In the genomic region with DNA sequence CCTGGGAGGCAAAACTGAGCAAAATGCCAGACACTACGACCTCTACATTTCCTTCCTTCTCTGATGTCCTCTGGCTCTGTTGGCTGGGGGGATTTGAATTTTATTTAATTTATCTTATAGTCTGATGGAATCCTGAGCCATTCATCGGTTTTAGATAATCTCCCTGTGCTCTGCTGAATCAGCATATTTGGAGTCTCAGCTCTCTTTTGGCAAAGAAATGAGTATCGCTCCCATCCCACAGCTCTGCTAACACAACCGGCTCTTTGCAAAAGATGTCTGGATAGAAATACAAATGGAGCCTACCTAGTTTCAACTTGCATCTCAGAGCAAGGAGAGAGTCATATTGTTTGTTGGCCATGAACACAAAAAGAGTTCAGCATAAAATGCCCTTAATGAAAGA, we compare ENCODE assay signal across 19 mouse cellular contexts.
A peak's percentile ranks its signal among the peaks of the same experiment; 100 is the strongest.
DNase-seq lines count a peak whose midpoint lies in the region; ATAC-seq lines count a peak whose summit lies in the region.
"Had no signal": no experiment of that assay in that cellular context is flagged by ENCODE, and none has a peak within 500 bp of the region (broad histone marks: within the 10 kb centered on the region; RNA-seq: fewer than 3 reads in every experiment).

No protein-coding gene starts in this region.

- H3K9me3 ChIP-seq in midbrain, embryonic 13.5 days = no peaks in the 10 kb centered on the region
- H3K9me3 ChIP-seq in midbrain, embryonic 10.5 days (replicated peaks) = no peaks in the 10 kb centered on the region
- no peaks in the 10 kb centered on the region for H3K9me3 ChIP-seq in midbrain, embryonic 15.5 days
- H3K9me3 ChIP-seq: embryonic facial prominence, embryonic 15.5 days; forebrain, embryonic 10.5 days; heart, embryonic 12.5 days; hindbrain, embryonic 10.5 days; intestine, embryonic 15.5 days had no signal

- ATAC-seq in frontal cortex, adult (ENCODE audit: low TSS enrichment) = peak; percentile 57
- ATAC-seq in midbrain, embryonic 13.5 days = no peak
- peak; percentile 71 for ATAC-seq in midbrain, embryonic 15.5 days (replicated peaks)
- ATAC-seq in megakaryocyte-erythroid progenitor cell, adult 5-6 weeks (replicated peaks; ENCODE audit: low FRiP score, low TSS enrichment, poor library complexity, severe bottlenecking) = no peak
- ATAC-seq: CD4-positive, CD25-positive, alpha-beta regulatory T cell, adult 4 months; intestine, embryonic 15.5 days had no signal

- no peak overlapping the region for H3K4me2 ChIP-seq in midbrain, embryonic 13.5 days (replicated peaks)
- no peak overlapping the region for H3K4me2 ChIP-seq in midbrain, embryonic 15.5 days
- H3K4me2 ChIP-seq: embryonic facial prominence, embryonic 15.5 days; heart, embryonic 12.5 days; intestine, embryonic 15.5 days had no signal

- no peak for DNase-seq in frontal cortex, adult 2 months (ENCODE audit: extremely low spot score in 1 of 2, low spot score in 1 of 2)
- no peak for DNase-seq in midbrain, embryonic 10.5 days (ENCODE audit: low spot score)
- DNase-seq in cerebellum, adult 11 months = no peak
- DNase-seq: adrenal gland, adult 2 months; adrenal gland, postnatal 25 days; B cell, adult 2 months; embryo, embryonic 11 days; gastrocnemius, postnatal 14 days had no signal

- peaks cover 14% of the 10 kb centered on the region for H3K4me1 ChIP-seq in midbrain, embryonic 13.5 days (replicated peaks)
- H3K4me1 ChIP-seq in midbrain, embryonic 10.5 days = peaks cover 12% of the 10 kb centered on the region
- H3K4me1 ChIP-seq in midbrain, embryonic 15.5 days = peaks cover 11% of the 10 kb centered on the region
- H3K4me1 ChIP-seq: embryonic facial prominence, embryonic 15.5 days; heart, embryonic 12.5 days; hindbrain, embryonic 10.5 days; intestine, embryonic 15.5 days had no signal

- H3K36me3 ChIP-seq in midbrain, embryonic 13.5 days = no peaks in the 10 kb centered on the region
- H3K36me3 ChIP-seq in midbrain, embryonic 10.5 days = no peaks in the 10 kb centered on the region
- H3K36me3 ChIP-seq in midbrain, embryonic 15.5 days (replicated peaks) = no peaks in the 10 kb centered on the region
- H3K36me3 ChIP-seq: embryonic facial prominence, embryonic 15.5 days; forebrain, embryonic 10.5 days; heart, embryonic 12.5 days; hindbrain, embryonic 10.5 days; intestine, embryonic 15.5 days had no signal

- H3K9ac ChIP-seq in midbrain, embryonic 13.5 days (replicated peaks) = no peak overlapping the region
- H3K9ac ChIP-seq in midbrain, embryonic 15.5 days = no peak overlapping the region
- H3K9ac ChIP-seq: embryonic facial prominence, embryonic 15.5 days; heart, embryonic 12.5 days; intestine, embryonic 15.5 days had no signal

- 0 out of 2 replicates have a peak overlapping the region, but pooled peaks have one; percentile 20 for H3K27ac ChIP-seq in midbrain, embryonic 13.5 days
- H3K27ac ChIP-seq in midbrain, embryonic 10.5 days (replicated peaks) = no peak overlapping the region
- H3K27ac ChIP-seq in midbrain, embryonic 15.5 days = peak overlapping the region; percentile 32; the same call in 1 of the 2 replicates
- H3K27ac ChIP-seq: embryonic facial prominence, embryonic 15.5 days; forebrain, embryonic 10.5 days; hindbrain, embryonic 10.5 days; intestine, embryonic 15.5 days had no signal

- no peaks in the 10 kb centered on the region for H3K27me3 ChIP-seq in midbrain, embryonic 13.5 days
- H3K27me3 ChIP-seq in midbrain, embryonic 10.5 days (ENCODE audit: low read depth, poor library complexity, severe bottlenecking) = no peaks in the 10 kb centered on the region
- H3K27me3 ChIP-seq in midbrain, embryonic 15.5 days (replicated peaks) = no peaks in the 10 kb centered on the region
- H3K27me3 ChIP-seq: embryonic facial prominence, embryonic 15.5 days; heart, embryonic 12.5 days; intestine, embryonic 15.5 days had no signal

- 42% methylated on average over 4 of the region's 4 CpGs for WGBS in midbrain, embryonic 13.5 days
- 58% methylated on average over 4 of the region's 4 CpGs for WGBS in midbrain, embryonic 10.5 days
- WGBS in midbrain, embryonic 15.5 days = 34% methylated on average over 4 of the region's 4 CpGs

- H3K4me3 ChIP-seq in midbrain, embryonic 13.5 days (replicated peaks) = no peak overlapping the region
- H3K4me3 ChIP-seq in midbrain, embryonic 10.5 days = no peak overlapping the region
- no peak overlapping the region for H3K4me3 ChIP-seq in midbrain, embryonic 15.5 days
- H3K4me3 ChIP-seq: embryonic facial prominence, embryonic 15.5 days; erythroblast, embryonic 14.5 days; forebrain, embryonic 10.5 days; heart, embryonic 12.5 days; hindbrain, embryonic 10.5 days; intestine, embryonic 15.5 days had no signal

Comparison
In these comparisons a context has a peak if more than half of its experiments do, and no peak if none do; other contexts are left out.
1. ATAC-seq: peak in frontal cortex, adult (single experiment) and midbrain, embryonic 15.5 days (single experiment); none in midbrain, embryonic 13.5 days (single experiment) and megakaryocyte-erythroid progenitor cell, adult 5-6 weeks (single experiment).